Mouse (Mus musculus): Measurements from ENCODE around the gene Rnasel.
"Not testable (repeated sequence)": the region's sequence is repeated elsewhere in the genome, so short reads cannot be mapped to it uniquely, and the experiment has no call there.

The Rnasel gene

GRCm38 (mm10) chr1:153768465-153768864, 19.2 kb downstream of the Rnasel start:
- in situ Hi-C loops (cut with MboI, MseI) = no loop called here

GRCm38 (mm10) chr1:153769571-153769970, 20.3 kb downstream of the Rnasel start:
- in situ Hi-C loops (cut with MboI, MseI) = not testable (repeated sequence)

- in situ Hi-C loops (cut with MboI, MseI) = no loop called here
Measured at GRCm38 (mm10) chr1:153769998-153770775, 21.0 kb downstream of the Rnasel start.

GRCm38 (mm10) chr1:153770776-153771167, 21.5 kb downstream of the Rnasel start:
- in situ Hi-C loops (cut with MboI, MseI) = no loop called here

- in situ Hi-C loops (cut with MboI, MseI) = loop anchor here (5.0 to 25.0 kb wide), 2 partner anchors 593 to 1238 kb away; no protein-coding TSS in a partner anchor
Measured at GRCm38 (mm10) chr1:153775174-153775573, 25.9 kb downstream of the Rnasel start.

- in situ Hi-C loops (cut with MboI, MseI) = loop anchor here (5.0 to 25.0 kb wide), 2 partner anchors 594 to 1239 kb away; no protein-coding TSS in a partner anchor
Measured at GRCm38 (mm10) chr1:153776257-153776656, 27.0 kb downstream of the Rnasel start.

- in situ Hi-C loops (cut with MboI, MseI) = loop anchor here (5.0 to 25.0 kb wide), 2 partner anchors 596 to 1241 kb away; no protein-coding TSS in a partner anchor
Measured at GRCm38 (mm10) chr1:153778205-153778604, 29.0 kb downstream of the Rnasel start.

GRCm38 (mm10) chr1:153783339-153783738, 34.1 kb downstream of the Rnasel start:
- in situ Hi-C loops (cut with MboI, MseI) = loop anchor here (25.0 kb wide), 1 partner anchor 1246 kb away; no protein-coding TSS in a partner anchor

- in situ Hi-C loops (cut with MboI, MseI) = loop anchor here (25.0 kb wide), 1 partner anchor 1248 kb away; no protein-coding TSS in a partner anchor
Measured at GRCm38 (mm10) chr1:153785608-153786007, 36.4 kb downstream of the Rnasel start.

GRCm38 (mm10) chr1:153790708-153791107, 41.5 kb downstream of the Rnasel start:
- in situ Hi-C loops (cut with MboI, MseI) = loop anchor here (25.0 kb wide), 1 partner anchor 1253 kb away; no protein-coding TSS in a partner anchor

GRCm38 (mm10) chr1:153794241-153794640, 45.0 kb downstream of the Rnasel start:
- in situ Hi-C loops (cut with MboI, MseI) = loop anchor here (25.0 kb wide), 1 partner anchor 1257 kb away; no protein-coding TSS in a partner anchor

- in situ Hi-C loops (cut with MboI, MseI) = no loop called here
Measured at GRCm38 (mm10) chr1:153802691-153803090, 53.5 kb downstream of the Rnasel start.

- in situ Hi-C loops (cut with MboI, MseI) = no loop called here
Measured at GRCm38 (mm10) chr1:153803530-153803929, 54.3 kb downstream of the Rnasel start.

GRCm38 (mm10) chr1:153807390-153807993, 58.3 kb downstream of the Rnasel start:
- in situ Hi-C loops (cut with MboI, MseI) = loop anchor here (5.0 kb wide), 1 partner anchor 55 kb away; no protein-coding TSS in a partner anchor

Measured in regulatory T cell (primary cell).